Mouse (Mus musculus) MN1 (cell line): Measurements from ENCODE around the gene Cdc37.

Experiments used
- DNase-seq: peaks from one replicate; pipeline ENCODE4 v3.0.0-alpha.2; 2016; ENCODE audit warnings: low spot score

Cdc37 gene

GRCm38 (mm10) chr9:21135941-21136381, 13.8 kb downstream of the Cdc37 start:
- no peak for DNase-seq

- DNase-seq: no peak
Observed at GRCm38 (mm10) chr9:21135329-21135890, 14.4 kb downstream of the Cdc37 start.

GRCm38 (mm10) chr9:21134595-21135328, 15.0 kb downstream of the Cdc37 start:
- peak; percentile 77 for DNase-seq

- DNase-seq: no peak
Observed at GRCm38 (mm10) chr9:21133064-21133707, 16.6 kb downstream of the Cdc37 start.

- DNase-seq: peak; percentile 34
Observed at GRCm38 (mm10) chr9:21132102-21132775, 17.5 kb downstream of the Cdc37 start.

- peak; percentile 89 for DNase-seq
Observed at GRCm38 (mm10) chr9:21131059-21131956, 18.5 kb downstream of the Cdc37 start, which contains the start of gene Tyk2. Tyk2 (minus strand) TSS chr9:21131243.

GRCm38 (mm10) chr9:21126259-21126627, 23.5 kb downstream of the Cdc37 start:
- peak; percentile 62 for DNase-seq

- DNase-seq: no peak
Observed at GRCm38 (mm10) chr9:21125502-21126258, 24.1 kb downstream of the Cdc37 start.

GRCm38 (mm10) chr9:21124837-21125236, 24.9 kb downstream of the Cdc37 start:
- DNase-seq: no peak

- DNase-seq: no peak
Observed at GRCm38 (mm10) chr9:21121483-21121882, 28.3 kb downstream of the Cdc37 start.

- no peak for DNase-seq
Observed at GRCm38 (mm10) chr9:21117073-21117472, 32.7 kb downstream of the Cdc37 start.

- no peak for DNase-seq
Observed at GRCm38 (mm10) chr9:21115105-21115504, 34.7 kb downstream of the Cdc37 start.

- no peak for DNase-seq
Observed at GRCm38 (mm10) chr9:21114190-21114589, 35.6 kb downstream of the Cdc37 start.

GRCm38 (mm10) chr9:21113751-21114150, 36.0 kb downstream of the Cdc37 start:
- DNase-seq: no peak

- DNase-seq: no peak
Observed at GRCm38 (mm10) chr9:21107607-21108237, 42.1 kb downstream of the Cdc37 start.

- DNase-seq: no peak
Observed at GRCm38 (mm10) chr9:21105760-21106564, 43.8 kb downstream of the Cdc37 start.

GRCm38 (mm10) chr9:21104814-21105213, 45.0 kb downstream of the Cdc37 start:
- DNase-seq: no peak

- no peak for DNase-seq
Observed at GRCm38 (mm10) chr9:21102076-21102475, 47.7 kb downstream of the Cdc37 start.

- no peak for DNase-seq
Observed at GRCm38 (mm10) chr9:21100447-21101161, 49.2 kb downstream of the Cdc37 start.
